Mouse (Mus musculus) c-Kit-negative CD71-positive TER-119-positive erythroid progenitor cells, embryonic 14.5 days (primary cell): Measurements from ENCODE around the gene Acot3.
A peak's percentile ranks its signal among the peaks of the same experiment; 100 is the strongest.
"Not testable (repeated sequence)": the region's sequence is repeated elsewhere in the genome, so short reads cannot be mapped to it uniquely, and the experiment has no call there.

ENCODE experiments used
- DNase-seq: peaks from one replicate; pipeline ENCODE4 v3.0.0-alpha.2; 2013; ENCODE audit warnings: low read depth, low spot score

Gene Acot3

GRCm38 (mm10) chr12:84051937-84052474, at the start of gene Acot3:
Gene Acot3, plus strand, starts transcription at chr12:84052144.
- DNase-seq: no peak

- DNase-seq: no peak
Observed at GRCm38 (mm10) chr12:84003866-84004265, 48.1 kb upstream of the Acot3 start.

GRCm38 (mm10) chr12:84008251-84008650, 43.7 kb upstream of the Acot3 start:
- DNase-seq: no peak

GRCm38 (mm10) chr12:84008729-84009128, 43.2 kb upstream of the Acot3 start:
- no peak for DNase-seq

- not testable (repeated sequence) for DNase-seq
Observed at GRCm38 (mm10) chr12:84009171-84009965, 42.6 kb upstream of the Acot3 start, which contains the start of gene Acot1. Gene Acot1, plus strand, starts transcription at chr12:84009490.

- no peak for DNase-seq
Observed at GRCm38 (mm10) chr12:84010201-84010600, 41.7 kb upstream of the Acot3 start.

- DNase-seq: no peak
Observed at GRCm38 (mm10) chr12:84011251-84012040, 40.5 kb upstream of the Acot3 start.

- DNase-seq: no peak
Observed at GRCm38 (mm10) chr12:84013130-84013529, 38.8 kb upstream of the Acot3 start.

GRCm38 (mm10) chr12:84013701-84014100, 38.2 kb upstream of the Acot3 start:
- DNase-seq: no peak

GRCm38 (mm10) chr12:84020528-84020927, 31.4 kb upstream of the Acot3 start:
- DNase-seq: not testable (repeated sequence)

GRCm38 (mm10) chr12:84022266-84022665, 29.7 kb upstream of the Acot3 start:
- not testable (repeated sequence) for DNase-seq

GRCm38 (mm10) chr12:84023052-84023745, 28.7 kb upstream of the Acot3 start:
- DNase-seq: no peak

GRCm38 (mm10) chr12:84025888-84026287, 26.1 kb upstream of the Acot3 start:
- DNase-seq: no peak

- not testable (repeated sequence) for DNase-seq
Observed at GRCm38 (mm10) chr12:84028328-84028727, 23.6 kb upstream of the Acot3 start.

GRCm38 (mm10) chr12:84029043-84029442, 22.9 kb upstream of the Acot3 start:
- DNase-seq: not testable (repeated sequence)

- DNase-seq: peak; percentile 40
Observed at GRCm38 (mm10) chr12:84030659-84031332, 21.1 kb upstream of the Acot3 start.

GRCm38 (mm10) chr12:84032854-84033253, 19.1 kb upstream of the Acot3 start:
- DNase-seq: no peak

- DNase-seq: not testable (repeated sequence)
Observed at GRCm38 (mm10) chr12:84033302-84033701, 18.6 kb upstream of the Acot3 start.

- DNase-seq: no peak
Observed at GRCm38 (mm10) chr12:84034108-84034507, 17.8 kb upstream of the Acot3 start.

- DNase-seq: not testable (repeated sequence)
Observed at GRCm38 (mm10) chr12:84038241-84038640, 13.7 kb upstream of the Acot3 start, which contains the start of gene Acot4. Gene Acot4, plus strand, starts transcription at chr12:84038379.

- DNase-seq: not testable (repeated sequence)
Observed at GRCm38 (mm10) chr12:84038691-84039111, 13.2 kb upstream of the Acot3 start, which contains the start of gene Gm49366. Gene Gm49366, plus strand, starts transcription at chr12:84038935.
